Mouse (Mus musculus) monocyte, adult 5-6 weeks (primary cell): ENCODE results near the gene Patl2. TPM values are rescaled to one million over a fixed set of nuclear protein-coding genes. Genes with fewer than 3 reads are reported as not detected.
"Not testable (repeated sequence)": the region's sequence is repeated elsewhere in the genome, so short reads cannot be mapped to it uniquely, and the experiment has no call there.

Experiments used
- ATAC-seq: fragments of 153-309, 156-312 bp; replicated peaks from 2 replicates; pipeline ENCODE4 v1.8.0; 2017; ENCODE audit warnings: mild to moderate bottlenecking; ENCODE audit not compliant: low TSS enrichment, insufficient number of reproducible peaks, severe bottlenecking, poor library complexity, low FRiP score
- total RNA-seq: library from RNA; stranded (forward); fragments of 200-1000, 200-491, 200-594 nt; gene quantifications from 3 replicates; pipeline ENCODE4 v1.2.3, GENCODE M21; 2017

The Patl2 gene
- total RNA-seq = not detected in 3 replicates

- no peak for ATAC-seq
These were observed at the start of gene Patl2, which contains the start of gene Terb2 for GRCm38 (mm10) chr2:122186106-122186505. Patl2 (minus strand) TSS chr2:122186189. Terb2 (plus strand) TSS chr2:122186272.

DNA sequence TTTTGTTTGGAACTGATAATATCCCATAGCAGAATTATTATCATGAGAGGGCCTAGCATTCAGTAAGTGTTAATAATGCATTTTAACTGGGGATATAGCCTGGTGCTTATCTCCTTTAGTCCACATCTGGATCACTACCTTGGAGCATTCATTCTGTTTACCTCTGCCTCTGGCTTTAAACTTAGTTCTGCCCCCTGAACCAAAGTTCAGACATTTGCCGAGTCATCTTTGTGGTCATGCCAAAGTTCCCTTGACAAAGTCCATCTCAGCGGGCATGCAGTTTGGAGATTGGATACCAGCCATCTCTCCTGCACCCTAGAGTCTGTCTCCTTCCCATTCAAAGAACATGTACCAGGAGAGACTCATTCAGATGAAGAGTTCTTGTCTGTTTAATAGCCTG lies 49.4 kb upstream of the Patl2 start:
- no peak for ATAC-seq

GRCm38 (mm10) chr2:122234611-122235288 lies 48.8 kb upstream of the Patl2 start, which contains the start of gene Sord:
Sord (plus strand) TSS chr2:122234749.
- ATAC-seq = peak; percentile 67

DNA sequence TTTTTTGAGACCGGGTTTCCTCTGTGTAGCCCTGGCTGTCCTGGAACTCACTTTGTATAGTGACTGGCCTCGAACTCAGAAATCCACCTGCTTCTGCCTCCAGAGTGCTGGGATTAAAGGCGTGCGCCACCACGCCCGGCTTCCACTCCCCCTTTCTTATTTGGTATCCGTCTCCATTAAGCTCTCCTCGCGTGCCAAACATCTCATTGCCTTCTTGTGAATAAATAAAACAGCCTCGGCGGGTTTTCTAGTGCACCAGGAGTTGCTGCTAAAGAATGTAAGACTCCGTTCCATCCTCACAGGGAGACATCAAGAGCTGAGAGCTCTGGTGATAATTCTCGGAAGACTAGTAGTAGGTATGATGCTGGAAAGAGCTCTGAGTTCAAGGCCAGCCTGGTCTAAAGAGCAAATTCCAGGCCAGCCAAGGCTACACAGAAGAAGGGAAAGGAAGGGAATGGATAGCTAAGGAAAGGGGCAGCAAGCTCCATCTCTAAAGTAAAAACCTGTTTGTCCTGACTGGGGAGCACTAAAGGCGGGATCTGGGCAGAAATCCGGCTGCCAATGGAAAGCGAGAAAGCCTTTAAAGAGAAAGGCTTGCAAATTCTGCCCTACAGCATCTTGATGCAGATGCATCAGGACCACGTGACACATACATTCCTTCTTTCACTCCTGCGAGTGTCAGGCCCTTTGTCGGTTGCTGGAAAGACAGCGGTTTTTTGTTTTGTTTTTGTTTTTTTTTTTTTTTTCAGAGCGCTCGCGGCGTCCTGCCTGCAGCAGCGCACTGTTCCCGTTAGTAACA lies 48.0 kb upstream of the Patl2 start:
- no peak for ATAC-seq

GRCm38 (mm10) chr2:122233341-122233740 lies 47.4 kb upstream of the Patl2 start:
- no peak for ATAC-seq

GRCm38 (mm10) chr2:122231616-122232015 lies 45.6 kb upstream of the Patl2 start:
- no peak for ATAC-seq

DNA sequence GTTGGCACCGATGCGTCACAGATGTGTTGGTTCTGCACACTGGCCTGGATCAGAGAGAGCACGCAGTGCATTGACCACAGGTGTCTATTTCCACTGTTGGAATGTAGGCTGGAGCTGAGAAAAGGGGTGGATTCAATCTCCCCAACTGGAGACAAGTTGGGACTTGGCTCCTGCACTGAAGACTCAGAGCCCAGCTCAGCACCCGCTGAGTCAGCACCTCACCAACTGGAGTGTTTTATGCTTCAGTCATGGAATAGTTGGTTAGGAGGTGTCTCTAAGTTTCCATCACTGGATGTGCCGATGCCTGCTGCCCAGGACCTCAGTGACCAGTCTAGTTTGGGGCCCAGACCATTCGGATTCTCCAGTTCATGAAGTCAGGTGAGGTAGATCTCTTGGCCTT lies 44.4 kb upstream of the Patl2 start:
- ATAC-seq = no peak

GRCm38 (mm10) chr2:122223654-122224053 lies 37.7 kb upstream of the Patl2 start:
- ATAC-seq = no peak

DNA sequence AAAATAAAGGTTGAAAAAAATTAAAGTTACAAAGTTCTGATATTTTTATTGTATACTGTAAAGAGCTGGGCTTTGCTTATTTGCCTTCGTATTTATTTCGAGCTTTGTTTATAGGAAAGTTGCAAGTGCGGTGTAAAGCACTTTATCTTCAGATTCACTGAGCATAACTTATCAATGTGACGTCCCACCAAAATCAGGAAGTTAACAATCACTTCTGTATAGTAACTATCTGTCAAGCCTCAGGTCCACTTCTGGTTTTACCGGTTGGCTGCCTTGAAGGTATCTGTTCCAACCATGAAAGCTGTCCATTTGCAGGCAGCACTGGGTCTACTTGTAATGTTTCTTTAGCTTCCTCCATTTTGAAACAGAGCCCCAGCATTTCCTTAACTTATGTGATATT lies 36.3 kb upstream of the Patl2 start:
- no peak for ATAC-seq

GRCm38 (mm10) chr2:122221798-122222197 lies 35.8 kb upstream of the Patl2 start:
- no peak for ATAC-seq

GRCm38 (mm10) chr2:122221378-122221777 lies 35.4 kb upstream of the Patl2 start:
- no peak for ATAC-seq

DNA sequence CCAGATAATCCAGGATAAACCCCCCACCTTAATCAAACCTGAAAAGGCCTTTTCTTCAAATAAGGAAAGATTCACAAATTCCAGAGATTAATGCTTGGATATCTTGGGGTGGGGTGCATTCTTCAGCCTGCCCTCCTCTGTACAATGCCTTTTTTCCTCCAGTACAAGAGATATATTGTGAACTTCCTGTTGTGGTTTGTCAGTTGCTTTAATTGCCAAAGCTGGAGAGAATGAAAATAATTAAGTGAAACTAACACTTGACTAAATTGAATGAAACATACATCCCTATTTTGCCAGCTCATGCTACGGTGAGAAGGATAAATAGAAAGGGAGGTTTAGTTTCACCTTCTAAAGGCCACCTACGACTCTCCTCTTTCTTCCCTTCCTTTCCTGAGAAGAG lies 32.2 kb upstream of the Patl2 start:
- ATAC-seq = no peak

GRCm38 (mm10) chr2:122217075-122217474 lies 31.1 kb upstream of the Patl2 start:
- ATAC-seq = not testable (repeated sequence)

- ATAC-seq = no peak
These were observed 24.7 kb upstream of the Patl2 start for GRCm38 (mm10) chr2:122210534-122211228.

GRCm38 (mm10) chr2:122206440-122207107 lies 20.6 kb upstream of the Patl2 start:
- ATAC-seq = 0 out of 2 replicates have a peak, but pooled peaks have one; percentile 22

GRCm38 (mm10) chr2:122201501-122201900 lies 15.5 kb upstream of the Patl2 start:
- ATAC-seq = no peak

- ATAC-seq = 0 out of 2 replicates have a peak, but pooled peaks have one; percentile 47
These were observed 8.5 kb upstream of the Patl2 start for GRCm38 (mm10) chr2:122194509-122194929.

DNA sequence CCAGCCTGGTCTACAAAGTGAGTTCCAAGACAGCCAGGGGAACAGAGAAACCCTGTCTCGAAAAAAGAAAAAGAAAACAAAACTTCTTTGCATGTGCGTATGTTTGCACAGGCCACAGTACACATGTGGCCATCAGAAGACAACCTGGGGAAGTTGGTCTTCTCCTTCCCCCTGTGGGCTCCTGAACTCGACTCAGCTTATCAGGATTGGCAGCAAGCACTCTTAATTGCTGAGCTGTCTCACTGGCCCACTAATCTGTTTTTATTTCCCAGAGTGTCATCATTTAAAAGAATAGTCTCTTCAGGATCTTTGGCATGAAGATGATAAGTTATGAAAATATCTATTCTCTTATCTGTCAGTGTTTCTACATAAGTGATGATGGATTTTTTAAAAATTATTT lies 5.9 kb upstream of the Patl2 start:
- ATAC-seq = no peak

- no peak for ATAC-seq
These were observed 762 bp upstream of the Patl2 start for GRCm38 (mm10) chr2:122186751-122187150.
